8 mouse cellular contexts compared by ENCODE assay signal in genomic region chr2:38013839-38014365, GRCm38 (mm10).
DNase-seq lines count a peak whose midpoint lies in the region; ATAC-seq and TF ChIP-seq lines count a peak whose summit lies in the region.

No protein-coding gene starts in this region.

- no peaks in the 10 kb centered on the region for H3K27me3 ChIP-seq in kidney, postnatal 0 days (ENCODE audit: insufficient read depth, low read length)
- H3K27me3 ChIP-seq in limb, embryonic 15.5 days = no peaks in the 10 kb centered on the region

- H3K4me1 ChIP-seq in kidney, postnatal 0 days (replicated peaks; ENCODE audit: insufficient read depth, low read length) = no peaks in the 10 kb centered on the region
- H3K4me1 ChIP-seq in limb, embryonic 15.5 days = peaks cover 9% of the 10 kb centered on the region; the same call in 1 of the 2 replicates

- H3K9ac ChIP-seq in kidney, postnatal 0 days (ENCODE audit: low read depth, low read length) = no peak overlapping the region
- H3K9ac ChIP-seq in limb, embryonic 15.5 days = no peak overlapping the region

- no peak for TF ChIP-seq CTCF in kidney, postnatal 0 days (IDR thresholded peaks at IDR 0.05; ENCODE audit: low read depth)

- no peak overlapping the region for H3K4me3 ChIP-seq in kidney, postnatal 0 days (replicated peaks; ENCODE audit: low read depth, low read length)
- no peak overlapping the region for H3K4me3 ChIP-seq in limb, embryonic 15.5 days

- no peak overlapping the region for H3K4me2 ChIP-seq in kidney, postnatal 0 days (ENCODE audit: low read length)
- H3K4me2 ChIP-seq in limb, embryonic 15.5 days = no peak overlapping the region

- H3K36me3 ChIP-seq in kidney, postnatal 0 days (ENCODE audit: insufficient read depth, low read length) = no peaks in the 10 kb centered on the region
- no peaks in the 10 kb centered on the region for H3K36me3 ChIP-seq in limb, embryonic 15.5 days

- peak overlapping the region; percentile 13; the same call in 1 of the 2 replicates for H3K27ac ChIP-seq in kidney, postnatal 0 days
- peak overlapping the region; percentile 34; the same call in 1 of the 2 replicates for H3K27ac ChIP-seq in limb, embryonic 15.5 days

- ATAC-seq in kidney, postnatal 0 days (replicated peaks; ENCODE audit: low FRiP score, low read depth) = no peak
- no peak for ATAC-seq in limb, embryonic 15.5 days (ENCODE audit: insufficient number of reproducible peaks, low FRiP score, low TSS enrichment, low read depth)

- peak; percentile 72 for DNase-seq in adrenal gland, adult (ENCODE audit: inconsistent age in 2 of 2, low spot score in 1 of 2)
- no peak for DNase-seq in adrenal gland, postnatal 4 days (ENCODE audit: low spot score in 2 of 2)
- DNase-seq in cerebellum, adult 9-11 months = peak; percentile 84
- DNase-seq in gastrocnemius, postnatal 25 days = peak; percentile 17
- DNase-seq in kidney, postnatal 0 days (ENCODE audit: low spot score) = peak; percentile 84
- peak; percentile 34 for DNase-seq in ovary, postnatal 36 days (ENCODE audit: low spot score)
- no peak for DNase-seq in embryo, embryonic 10.5 days (ENCODE audit: low spot score)

- no peaks in the 10 kb centered on the region for H3K9me3 ChIP-seq in kidney, postnatal 0 days (replicated peaks; ENCODE audit: low read length)
- H3K9me3 ChIP-seq in limb, embryonic 15.5 days = no peaks in the 10 kb centered on the region

- 40% methylated on average over 5 of the region's 5 CpGs for WGBS in kidney, postnatal 0 days
- WGBS in limb, embryonic 15.5 days = 38% methylated on average over 5 of the region's 5 CpGs

Comparison
In these comparisons a context has a peak if more than half of its experiments do, and no peak if none do; other contexts are left out.
1. DNase-seq: peak in adrenal gland, adult (2 of 2), cerebellum, adult 9-11 months (single experiment), gastrocnemius, postnatal 25 days (single experiment), kidney, postnatal 0 days (single experiment) and ovary, postnatal 36 days (single experiment); none in adrenal gland, postnatal 4 days (0 of 2) and embryo, embryonic 10.5 days (single experiment).